Mouse (Mus musculus): Measurements from ENCODE around the gene Gm20708.

GRCm38 (mm10) chr11:117857462-117857861 is 48.0 kb downstream of the Gm20708 start:
- TF ChIP-seq GATA1 (IDR thresholded peaks at IDR 0.05; ENCODE audit: borderline replicate concordance, low read length), result no peak
- no peak for TF ChIP-seq FLI1 (IDR thresholded peaks at IDR 0.05; ENCODE audit: low read length)
